Mouse (Mus musculus): Measurements from ENCODE around the gene Polr3b. TPM values are rescaled to one million over a fixed set of nuclear protein-coding genes. Genes with fewer than 3 reads are reported as not detected.

The Polr3b gene
- polyA plus RNA-seq, 2 experiments, result 10.6 to 13.5 TPM

DNA sequence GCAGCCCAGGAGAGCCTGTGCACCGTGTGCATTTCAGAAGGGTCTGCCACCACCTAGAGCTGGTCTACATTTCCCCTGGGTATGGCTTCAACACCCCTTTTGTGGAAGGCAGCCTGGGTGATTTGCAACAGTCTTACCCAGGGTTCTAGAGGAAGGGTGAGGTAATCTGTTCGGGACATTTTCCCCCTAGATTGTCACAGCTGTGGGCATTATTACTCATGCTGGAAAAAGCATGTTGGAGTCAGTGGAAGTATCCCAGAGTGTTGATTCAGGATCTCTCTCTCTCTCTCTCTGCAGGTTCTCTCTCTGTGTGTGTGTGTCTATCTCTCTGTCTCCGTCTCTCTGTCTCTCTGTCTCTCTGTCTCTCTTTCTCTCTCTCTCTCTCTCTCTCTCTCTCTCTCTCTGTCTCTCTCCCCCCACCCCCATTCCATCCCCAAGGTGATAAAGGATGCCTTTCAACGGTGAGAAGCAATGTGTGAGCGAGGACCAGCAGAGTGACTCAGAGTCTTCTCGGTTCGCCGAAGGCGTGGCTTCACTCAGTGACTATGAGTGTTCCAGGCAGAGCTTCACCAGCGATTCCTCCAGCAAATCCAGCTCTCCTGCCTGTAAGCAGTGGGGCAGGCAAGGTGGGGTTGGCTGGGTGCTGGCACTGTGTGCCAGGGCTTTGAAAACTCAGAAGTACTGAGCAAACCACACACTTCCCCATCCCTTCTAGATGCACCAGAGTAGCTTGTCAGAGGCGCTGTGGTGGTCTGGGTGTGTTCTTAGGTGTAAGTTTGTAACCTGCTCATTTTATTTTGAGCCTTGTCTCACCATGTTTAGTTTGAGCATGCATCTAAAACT is 37.4 kb upstream of the Polr3b start:
- no peak overlapping the region for H3K27ac ChIP-seq (replicated peaks; ENCODE audit: low read depth, low read length)
- no peak overlapping the region for H3K9ac ChIP-seq (ENCODE audit: low read depth, low read length, severe bottlenecking)
- TF ChIP-seq POLR2A (IDR thresholded peaks at IDR 0.05; ENCODE audit: borderline replicate concordance, extremely low read depth, insufficient read depth, insufficient read length), result no peak
- ATAC-seq (ENCODE audit: low FRiP score, low read depth), result no peak
- DNase-seq (ENCODE audit: low spot score), result no peak
- 62% methylated on average over 11 of the region's 11 CpGs for WGBS
- H3K4me3 ChIP-seq (replicated peaks; ENCODE audit: low read length), result no peak overlapping the region
- H3K4me2 ChIP-seq (replicated peaks; ENCODE audit: low read depth, low read length, severe bottlenecking), result no peak overlapping the region
- no peaks in the 10 kb centered on the region for H3K4me1 ChIP-seq (ENCODE audit: control insufficient read depth, insufficient read depth, low read length)
- no peaks in the 10 kb centered on the region for H3K27me3 ChIP-seq (ENCODE audit: control insufficient read depth, insufficient read depth, low read length)
- no peaks in the 10 kb centered on the region for H3K9me3 ChIP-seq (ENCODE audit: control insufficient read depth, low read length)
- no peaks in the 10 kb centered on the region for H3K36me3 ChIP-seq (ENCODE audit: control insufficient read depth, insufficient read depth, low read length)

DNA sequence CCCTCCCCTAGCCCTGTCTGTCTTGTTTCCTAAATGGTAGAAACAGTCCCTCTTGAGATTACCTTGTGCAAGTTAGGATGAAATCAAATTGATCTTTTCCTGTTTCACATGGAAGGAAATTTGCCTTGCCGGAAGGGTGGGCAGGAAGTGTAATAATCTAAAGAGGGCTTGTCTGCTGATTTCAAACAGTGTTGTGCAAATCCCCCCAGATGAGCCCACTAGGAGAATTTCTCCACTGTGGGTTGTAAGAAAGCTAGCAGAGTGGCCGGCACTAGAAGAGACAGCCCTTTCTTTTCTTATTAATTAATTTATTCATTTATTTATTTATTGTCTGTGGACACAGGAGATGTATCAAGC is 36.8 kb upstream of the Polr3b start:
- no peak for ATAC-seq (ENCODE audit: low FRiP score, low read depth)
- Histone ChIP-seq H3K27me3 (ENCODE audit: control insufficient read depth, insufficient read depth, low read length) (no peaks in the 10 kb centered on the region), H3K9ac (ENCODE audit: low read depth, low read length, severe bottlenecking) (no peak overlapping the region), H3K27ac (replicated peaks; ENCODE audit: low read depth, low read length) (no peak overlapping the region), H3K36me3 (ENCODE audit: control insufficient read depth, insufficient read depth, low read length) (peaks cover 4% of the 10 kb centered on the region; the same call in 1 of the 2 replicates), H3K4me2 (replicated peaks; ENCODE audit: low read depth, low read length, severe bottlenecking) (no peak overlapping the region), H3K9me3 (ENCODE audit: control insufficient read depth, low read length) (no peaks in the 10 kb centered on the region), H3K4me3 (replicated peaks; ENCODE audit: low read length) (no peak overlapping the region), H3K4me1 (ENCODE audit: control insufficient read depth, insufficient read depth, low read length) (no peaks in the 10 kb centered on the region)
- DNase-seq (ENCODE audit: low spot score), result no peak
- WGBS, result 70% methylated on average over 2 of the region's 2 CpGs
- TF ChIP-seq POLR2A (IDR thresholded peaks at IDR 0.05; ENCODE audit: borderline replicate concordance, extremely low read depth, insufficient read depth, insufficient read length), result no peak

DNA sequence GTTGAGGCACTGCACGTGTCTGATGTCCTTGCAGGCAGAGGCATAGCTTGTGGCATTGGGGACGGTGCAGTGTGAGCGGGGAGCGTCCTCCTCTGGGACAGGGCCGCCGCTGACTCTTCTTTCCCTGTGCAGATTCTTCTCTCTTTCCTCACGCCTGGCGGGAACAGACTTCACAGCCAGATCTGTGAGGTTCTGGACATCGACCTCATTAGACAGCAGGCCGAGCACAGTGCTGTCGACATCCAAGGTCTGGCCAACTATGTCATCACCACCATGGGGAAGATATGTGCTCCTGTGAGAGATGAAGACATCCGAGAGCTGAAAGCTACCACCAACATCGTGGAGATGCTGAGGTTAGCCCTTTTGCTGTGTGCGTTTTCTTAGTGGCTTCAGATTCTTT is 31.1 kb upstream of the Polr3b start:
- Histone ChIP-seq H3K4me1 (ENCODE audit: control insufficient read depth, insufficient read depth, low read length) (no peaks in the 10 kb centered on the region), H3K36me3 (ENCODE audit: control insufficient read depth, insufficient read depth, low read length) (peaks cover 21% of the 10 kb centered on the region), H3K27me3 (ENCODE audit: control insufficient read depth, insufficient read depth, low read length) (no peaks in the 10 kb centered on the region), H3K4me3 (replicated peaks; ENCODE audit: low read length) (no peak overlapping the region), H3K9ac (ENCODE audit: low read depth, low read length, severe bottlenecking) (no peak overlapping the region), H3K4me2 (replicated peaks; ENCODE audit: low read depth, low read length, severe bottlenecking) (no peak overlapping the region), H3K9me3 (ENCODE audit: control insufficient read depth, low read length) (no peaks in the 10 kb centered on the region), H3K27ac (replicated peaks; ENCODE audit: low read depth, low read length) (no peak overlapping the region)
- WGBS, result 85% methylated on average over 14 of the region's 14 CpGs
- ATAC-seq (ENCODE audit: low FRiP score, low read depth), result no peak
- no peak for DNase-seq (ENCODE audit: low spot score)
- TF ChIP-seq POLR2A (IDR thresholded peaks at IDR 0.05; ENCODE audit: borderline replicate concordance, extremely low read depth, insufficient read depth, insufficient read length), result no peak

DNA sequence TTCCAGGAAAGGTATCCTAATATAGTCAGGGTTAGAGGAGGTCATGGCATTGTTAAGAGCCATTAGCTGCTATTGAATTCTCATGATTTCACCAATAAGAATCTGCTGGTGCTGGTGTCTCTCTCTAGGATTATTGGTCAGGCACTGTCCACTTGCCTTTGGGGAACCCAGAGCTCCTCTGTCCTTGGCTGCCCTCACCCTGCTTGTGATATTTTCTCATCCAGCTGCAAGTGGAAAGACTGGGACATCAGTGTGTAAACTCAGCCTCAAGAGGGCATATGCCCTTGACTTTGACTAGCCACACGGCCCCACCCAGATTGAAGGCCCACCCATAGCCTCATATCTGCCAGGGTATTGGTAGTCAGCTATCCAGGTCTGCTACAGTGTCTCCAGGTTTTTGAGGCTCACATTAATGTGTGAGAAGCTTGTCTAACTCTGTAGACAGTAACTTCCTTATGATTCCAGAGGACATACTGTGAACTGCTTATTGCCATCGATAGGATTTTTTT is 30.4 kb upstream of the Polr3b start:
- no peaks in the 10 kb centered on the region for H3K9me3 ChIP-seq (ENCODE audit: control insufficient read depth, low read length)
- H3K27ac ChIP-seq (replicated peaks; ENCODE audit: low read depth, low read length), result no peak overlapping the region
- H3K9ac ChIP-seq (ENCODE audit: low read depth, low read length, severe bottlenecking), result no peak overlapping the region
- no peaks in the 10 kb centered on the region for H3K4me1 ChIP-seq (ENCODE audit: control insufficient read depth, insufficient read depth, low read length)
- ATAC-seq (ENCODE audit: low FRiP score, low read depth) (no peak), DNase-seq (ENCODE audit: low spot score) (no peak)
- no peak overlapping the region for H3K4me2 ChIP-seq (replicated peaks; ENCODE audit: low read depth, low read length, severe bottlenecking)
- no peaks in the 10 kb centered on the region for H3K27me3 ChIP-seq (ENCODE audit: control insufficient read depth, insufficient read depth, low read length)
- WGBS, result 91% methylated on average over 2 of the region's 2 CpGs
- peaks cover 23% of the 10 kb centered on the region for H3K36me3 ChIP-seq (ENCODE audit: control insufficient read depth, insufficient read depth, low read length)
- TF ChIP-seq POLR2A (IDR thresholded peaks at IDR 0.05; ENCODE audit: borderline replicate concordance, extremely low read depth, insufficient read depth, insufficient read length), result no peak
- no peak overlapping the region for H3K4me3 ChIP-seq (replicated peaks; ENCODE audit: low read length)

DNA sequence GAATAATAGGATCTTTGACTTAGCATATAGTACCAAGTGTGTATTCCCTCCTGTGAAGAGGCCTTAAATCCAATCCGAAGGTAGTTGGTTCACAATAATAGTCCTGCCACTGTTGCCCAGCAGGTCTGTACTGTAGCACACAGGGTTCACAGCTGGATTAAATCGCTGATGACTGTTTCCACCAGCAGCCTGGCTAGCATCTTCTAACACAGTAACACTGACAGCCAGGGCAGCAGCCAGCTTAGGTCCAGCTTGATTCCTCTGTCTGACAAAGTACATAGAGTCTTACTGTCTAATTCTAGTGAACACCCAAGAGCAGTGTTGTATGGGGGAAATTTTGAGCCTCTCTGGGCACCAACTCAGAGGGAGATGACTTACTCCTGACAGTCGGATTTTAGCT is 29.3 kb upstream of the Polr3b start:
- ATAC-seq (ENCODE audit: low FRiP score, low read depth), result no peak
- no peaks in the 10 kb centered on the region for H3K27me3 ChIP-seq (ENCODE audit: control insufficient read depth, insufficient read depth, low read length)
- no peaks in the 10 kb centered on the region for H3K4me1 ChIP-seq (ENCODE audit: control insufficient read depth, insufficient read depth, low read length)
- H3K4me2 ChIP-seq (replicated peaks; ENCODE audit: low read depth, low read length, severe bottlenecking), result no peak overlapping the region
- H3K9me3 ChIP-seq (ENCODE audit: control insufficient read depth, low read length), result no peaks in the 10 kb centered on the region
- no peak overlapping the region for H3K27ac ChIP-seq (replicated peaks; ENCODE audit: low read depth, low read length)
- no peak overlapping the region for H3K4me3 ChIP-seq (replicated peaks; ENCODE audit: low read length)
- no peak overlapping the region for H3K9ac ChIP-seq (ENCODE audit: low read depth, low read length, severe bottlenecking)
- WGBS, result 48% methylated on average over 3 of the region's 3 CpGs
- peaks cover 25% of the 10 kb centered on the region for H3K36me3 ChIP-seq (ENCODE audit: control insufficient read depth, insufficient read depth, low read length)
- DNase-seq (ENCODE audit: low spot score), result no peak
- TF ChIP-seq POLR2A (IDR thresholded peaks at IDR 0.05; ENCODE audit: borderline replicate concordance, extremely low read depth, insufficient read depth, insufficient read length), result no peak
